Mouse (Mus musculus): ENCODE data around the gene Olfr610.
"Not testable (repeated sequence)": the region's sequence is repeated elsewhere in the genome, so short reads cannot be mapped to it uniquely, and the experiment has no call there.

The Olfr610 gene

DNA sequence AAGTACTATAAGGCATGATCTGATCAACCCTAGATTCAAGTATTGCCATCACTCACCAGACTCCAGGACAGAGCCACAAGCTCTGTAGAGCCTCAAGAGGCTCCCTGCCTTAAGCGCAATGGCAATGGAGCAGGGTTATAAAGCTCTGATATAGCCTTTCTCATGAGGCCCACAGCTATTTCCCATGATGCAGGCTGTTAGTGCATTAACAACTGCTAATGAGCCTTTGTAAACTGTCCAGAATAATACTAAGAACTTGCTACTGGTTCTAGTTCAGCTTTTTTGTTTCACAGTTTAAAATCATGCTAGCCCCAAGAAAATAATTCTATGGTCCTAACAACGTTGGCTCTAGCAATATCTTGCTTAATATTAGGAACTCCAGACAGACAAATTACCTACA lies at the start of gene Olfr610:
Gene Olfr610 (minus strand): TSS at position 101 of the 400 bp plus-strand sequence.
- DNase-seq: no peak

DNA sequence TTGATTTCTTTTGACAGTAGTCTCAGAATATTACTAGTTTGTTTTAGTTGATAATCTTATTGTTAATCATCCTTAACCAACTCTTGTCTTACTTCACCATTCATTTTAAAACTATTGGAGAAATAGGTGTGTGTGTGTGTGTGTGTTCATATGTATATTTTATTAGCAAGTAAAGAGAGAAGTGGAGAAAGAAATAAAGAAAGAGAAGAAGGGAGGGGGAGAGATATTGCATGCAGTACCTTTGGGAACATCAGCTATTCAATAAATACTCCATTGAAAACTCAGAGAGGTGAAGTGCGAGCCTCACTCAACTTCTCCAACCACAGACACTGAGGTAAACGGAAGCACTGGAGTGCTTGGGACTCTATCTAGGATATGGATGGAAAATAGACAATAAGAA lies 43.9 kb upstream of the Olfr610 start, which contains the start of gene Olfr615:
Gene Olfr615 (plus strand): TSS at position 301 of the 400 bp plus-strand sequence.
- DNase-seq: no peak

GRCm38 (mm10) chr7:103547774-103548173 lies 35.9 kb upstream of the Olfr610 start, which contains the start of gene Olfr613:
Gene Olfr613 (plus strand): TSS chr7:103548074.
- no peak for DNase-seq

- not testable (repeated sequence) for DNase-seq
Measured at GRCm38 (mm10) chr7:103542617-103543016, 30.7 kb upstream of the Olfr610 start, which contains the start of gene Olfr612. Gene Olfr612 (minus strand): TSS chr7:103542717.

- DNase-seq: not testable (repeated sequence)
Measured at GRCm38 (mm10) chr7:103520746-103521145, 8.8 kb upstream of the Olfr610 start, which contains the start of gene Olfr611. Gene Olfr611 (minus strand): TSS chr7:103520846.

GRCm38 (mm10) chr7:103497962-103498361 lies 14.0 kb downstream of the Olfr610 start, which contains the start of gene Olfr609:
Gene Olfr609 (minus strand): TSS chr7:103498062.
- DNase-seq: no peak

DNA sequence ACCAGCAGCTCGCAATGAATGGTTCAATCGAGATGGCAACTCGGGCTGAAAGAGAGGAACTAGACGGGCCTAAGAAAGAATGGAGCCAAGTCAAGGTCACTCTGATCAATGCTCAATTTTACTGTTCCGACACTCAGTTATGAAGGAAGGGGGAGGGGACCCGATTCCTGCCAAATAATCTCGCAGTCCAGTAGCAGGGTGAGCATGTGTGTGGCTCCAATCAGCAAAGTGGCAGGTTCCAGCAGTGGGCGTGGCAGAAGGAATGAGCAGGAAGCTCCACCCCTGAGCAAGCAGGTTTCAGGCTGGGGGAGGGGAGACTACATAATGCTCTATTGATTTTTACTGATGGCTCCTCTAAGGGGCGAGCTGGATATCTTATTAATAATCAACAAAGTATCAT lies 34.8 kb downstream of the Olfr610 start:
- not testable (repeated sequence) for DNase-seq

GRCm38 (mm10) chr7:103469577-103469976 lies 42.3 kb downstream of the Olfr610 start, which contains the start of gene Olfr608:
Gene Olfr608 (plus strand): TSS chr7:103469877.
- no peak for DNase-seq

DNA sequence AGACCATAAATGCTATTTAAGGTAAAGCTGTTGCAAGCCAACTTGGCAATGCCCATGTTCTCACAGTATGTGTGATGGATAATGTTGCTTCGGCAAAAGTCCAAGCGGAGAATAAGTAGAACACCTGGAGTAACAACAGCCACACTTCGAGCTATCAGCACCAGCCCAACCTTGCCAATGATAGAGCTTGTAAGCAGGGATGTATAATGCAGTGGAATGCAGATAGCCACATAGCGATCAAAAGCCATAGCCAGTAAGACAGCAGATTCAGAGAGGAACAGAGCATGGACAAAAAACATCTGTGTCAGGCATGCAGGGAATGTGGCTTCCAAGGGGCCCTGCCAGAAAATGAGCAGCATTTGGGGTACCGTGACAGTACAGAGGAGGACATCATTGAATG lies 51.3 kb downstream of the Olfr610 start:
- DNase-seq: no peak
